Mouse (Mus musculus): ENCODE results near the gene Tpd52l1. TPM values are rescaled to one million over a fixed set of nuclear protein-coding genes. Genes with fewer than 3 reads are reported as not detected.
A peak's percentile ranks its signal among the peaks of the same experiment; 100 is the strongest.

Gene Tpd52l1
- polyA plus RNA-seq, 1 experiment from 2014 or later = 50.7 TPM

DNA sequence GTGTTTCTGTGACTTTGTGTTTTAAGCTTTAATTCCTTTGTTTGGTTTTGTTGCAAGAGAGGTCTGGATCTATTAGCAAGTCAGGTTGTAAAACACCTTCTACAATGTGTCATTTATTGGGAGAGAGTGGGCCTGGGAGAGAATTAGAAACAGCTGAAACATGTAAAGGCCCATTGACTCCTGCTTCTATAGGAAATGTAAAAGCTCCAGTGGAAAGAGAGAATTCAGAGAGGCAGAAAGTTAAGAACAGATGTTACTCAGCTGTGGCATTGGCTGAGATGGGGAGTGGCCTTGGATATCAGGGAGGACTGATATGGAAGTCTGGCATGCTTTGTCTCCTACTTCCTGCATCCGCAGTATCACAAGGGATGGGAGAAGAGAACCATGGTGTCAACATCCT lies 145.5 kb downstream of the Tpd52l1 start:
- Histone ChIP-seq H3K4me1 (ENCODE audit: control insufficient read depth, insufficient read depth, low read length) (no peaks in the 10 kb centered on the region), H3K9ac (replicated peaks; ENCODE audit: low read length) (no peak overlapping the region), H3K36me3 (replicated peaks; ENCODE audit: control insufficient read depth, insufficient read depth, low read depth, low read length) (no peaks in the 10 kb centered on the region), H3K4me2 (ENCODE audit: low read depth, low read length) (no peak overlapping the region), H3K27ac (replicated peaks; ENCODE audit: low read depth, low read length) (no peak overlapping the region), H3K4me3 (ENCODE audit: low read depth, low read length) (no peak overlapping the region), H3K27me3 (ENCODE audit: control insufficient read depth, insufficient read depth, low read length) (no peaks in the 10 kb centered on the region), H3K9me3 (replicated peaks; ENCODE audit: control insufficient read depth, low read length) (no peaks in the 10 kb centered on the region)
- 82% methylated on average over 1 of the region's 1 CpGs for WGBS
- ATAC-seq (replicated peaks; ENCODE audit: insufficient number of reproducible peaks, low FRiP score, low TSS enrichment, low read depth) = no peak
- peak; percentile 27 for DNase-seq (ENCODE audit: low spot score)

GRCm38 (mm10) chr10:31298921-31299574 lies 146.7 kb downstream of the Tpd52l1 start:
- Histone ChIP-seq H3K27me3 (ENCODE audit: control insufficient read depth, insufficient read depth, low read length) (no peaks in the 10 kb centered on the region), H3K36me3 (replicated peaks; ENCODE audit: control insufficient read depth, insufficient read depth, low read depth, low read length) (no peaks in the 10 kb centered on the region), H3K4me3 (ENCODE audit: low read depth, low read length) (no peak overlapping the region), H3K9ac (replicated peaks; ENCODE audit: low read length) (no peak overlapping the region), H3K9me3 (replicated peaks; ENCODE audit: control insufficient read depth, low read length) (no peaks in the 10 kb centered on the region), H3K4me2 (ENCODE audit: low read depth, low read length) (no peak overlapping the region), H3K27ac (replicated peaks; ENCODE audit: low read depth, low read length) (no peak overlapping the region), H3K4me1 (ENCODE audit: control insufficient read depth, insufficient read depth, low read length) (no peaks in the 10 kb centered on the region)
- WGBS = 42% methylated on average over 6 of the region's 6 CpGs
- no peak for ATAC-seq (replicated peaks; ENCODE audit: insufficient number of reproducible peaks, low FRiP score, low TSS enrichment, low read depth)
- peak; percentile 82 for DNase-seq (ENCODE audit: low spot score)

- 59% methylated on average over 2 of the region's 2 CpGs for WGBS
- H3K4me1 ChIP-seq (ENCODE audit: control insufficient read depth, insufficient read depth, low read length) = no peaks in the 10 kb centered on the region
- H3K9me3 ChIP-seq (replicated peaks; ENCODE audit: control insufficient read depth, low read length) = no peaks in the 10 kb centered on the region
- no peak overlapping the region for H3K4me2 ChIP-seq (ENCODE audit: low read depth, low read length)
- no peak for ATAC-seq (replicated peaks; ENCODE audit: insufficient number of reproducible peaks, low FRiP score, low TSS enrichment, low read depth)
- H3K4me3 ChIP-seq (ENCODE audit: low read depth, low read length) = no peak overlapping the region
- no peak overlapping the region for H3K27ac ChIP-seq (replicated peaks; ENCODE audit: low read depth, low read length)
- no peaks in the 10 kb centered on the region for H3K27me3 ChIP-seq (ENCODE audit: control insufficient read depth, insufficient read depth, low read length)
- DNase-seq (ENCODE audit: low spot score) = no peak
- no peak overlapping the region for H3K9ac ChIP-seq (replicated peaks; ENCODE audit: low read length)
- H3K36me3 ChIP-seq (replicated peaks; ENCODE audit: control insufficient read depth, insufficient read depth, low read depth, low read length) = no peaks in the 10 kb centered on the region
Observed at GRCm38 (mm10) chr10:31298263-31298662, 147.5 kb downstream of the Tpd52l1 start.

DNA sequence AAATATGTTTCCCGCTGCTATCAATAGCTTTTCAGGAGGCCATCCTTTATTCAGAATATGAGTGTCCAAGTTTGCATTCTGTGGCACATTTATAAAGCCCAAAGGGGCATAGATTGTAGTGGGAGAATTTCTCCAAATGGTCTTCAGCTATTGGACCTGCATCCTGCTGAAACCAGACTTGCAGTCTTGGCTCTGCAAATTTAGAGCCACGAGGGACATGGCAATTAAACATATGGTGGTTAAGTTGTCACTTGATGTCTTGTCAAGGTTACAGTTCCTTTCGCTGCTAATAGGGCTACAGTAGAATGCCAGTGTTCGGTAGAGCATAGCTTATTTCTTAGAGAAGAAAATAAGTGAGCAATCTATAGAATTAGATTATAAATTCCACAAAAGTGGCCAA lies 148.7 kb downstream of the Tpd52l1 start:
- Histone ChIP-seq H3K27ac (replicated peaks; ENCODE audit: low read depth, low read length) (no peak overlapping the region), H3K36me3 (replicated peaks; ENCODE audit: control insufficient read depth, insufficient read depth, low read depth, low read length) (no peaks in the 10 kb centered on the region), H3K4me3 (ENCODE audit: low read depth, low read length) (no peak overlapping the region), H3K4me1 (ENCODE audit: control insufficient read depth, insufficient read depth, low read length) (no peaks in the 10 kb centered on the region), H3K4me2 (ENCODE audit: low read depth, low read length) (no peak overlapping the region), H3K27me3 (ENCODE audit: control insufficient read depth, insufficient read depth, low read length) (no peaks in the 10 kb centered on the region), H3K9ac (replicated peaks; ENCODE audit: low read length) (no peak overlapping the region), H3K9me3 (replicated peaks; ENCODE audit: control insufficient read depth, low read length) (no peaks in the 10 kb centered on the region)
- DNase-seq (ENCODE audit: low spot score) (no peak), ATAC-seq (replicated peaks; ENCODE audit: insufficient number of reproducible peaks, low FRiP score, low TSS enrichment, low read depth) (no peak)
- WGBS = 61% methylated on average over 4 of the region's 4 CpGs

DNA sequence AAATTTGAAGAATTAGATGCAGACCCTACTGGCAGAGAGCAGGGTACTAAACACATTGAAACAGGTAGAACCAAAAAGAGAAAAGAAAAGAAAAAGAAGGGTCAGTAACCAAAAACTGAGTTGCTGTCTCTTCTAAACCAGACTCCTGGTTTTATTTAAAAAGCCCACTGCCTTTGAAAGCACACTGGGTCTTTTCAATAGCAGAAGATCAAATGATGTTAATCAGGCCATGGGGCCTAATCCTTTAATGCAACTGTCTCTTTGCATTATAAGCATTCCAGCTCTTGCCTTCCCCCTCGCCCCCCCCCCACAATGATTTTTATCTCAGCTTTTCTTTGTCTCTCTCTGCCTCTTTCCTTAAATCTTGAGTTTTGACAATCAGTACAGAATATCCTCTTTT lies 149.3 kb downstream of the Tpd52l1 start:
- no peaks in the 10 kb centered on the region for H3K9me3 ChIP-seq (replicated peaks; ENCODE audit: control insufficient read depth, low read length)
- WGBS = 29% methylated on average over 1 of the region's 1 CpGs

GRCm38 (mm10) chr10:31295705-31296104 lies 150.1 kb downstream of the Tpd52l1 start:
- H3K27me3 ChIP-seq (ENCODE audit: control insufficient read depth, insufficient read depth, low read length) = no peaks in the 10 kb centered on the region
- ATAC-seq (replicated peaks; ENCODE audit: insufficient number of reproducible peaks, low FRiP score, low TSS enrichment, low read depth) (no peak), DNase-seq (ENCODE audit: low spot score) (no peak)
- no peaks in the 10 kb centered on the region for H3K9me3 ChIP-seq (replicated peaks; ENCODE audit: control insufficient read depth, low read length)
- WGBS = 30% methylated on average over 5 of the region's 5 CpGs
- H3K4me3 ChIP-seq (ENCODE audit: low read depth, low read length) = no peak overlapping the region
- no peak overlapping the region for H3K27ac ChIP-seq (replicated peaks; ENCODE audit: low read depth, low read length)
- no peaks in the 10 kb centered on the region for H3K4me1 ChIP-seq (ENCODE audit: control insufficient read depth, insufficient read depth, low read length)
- H3K36me3 ChIP-seq (replicated peaks; ENCODE audit: control insufficient read depth, insufficient read depth, low read depth, low read length) = no peaks in the 10 kb centered on the region
- H3K4me2 ChIP-seq (ENCODE audit: low read depth, low read length) = no peak overlapping the region
- H3K9ac ChIP-seq (replicated peaks; ENCODE audit: low read length) = no peak overlapping the region

More for the DNA sequence above, 149.3 kb downstream of the Tpd52l1 start:
- Histone ChIP-seq H3K27ac (replicated peaks; ENCODE audit: low read depth, low read length) (no peak overlapping the region), H3K4me1 (ENCODE audit: control insufficient read depth, insufficient read depth, low read length) (no peaks in the 10 kb centered on the region), H3K4me2 (ENCODE audit: low read depth, low read length) (no peak overlapping the region), H3K4me3 (ENCODE audit: low read depth, low read length) (no peak overlapping the region), H3K9ac (replicated peaks; ENCODE audit: low read length) (no peak overlapping the region), H3K36me3 (replicated peaks; ENCODE audit: control insufficient read depth, insufficient read depth, low read depth, low read length) (no peaks in the 10 kb centered on the region), H3K27me3 (ENCODE audit: control insufficient read depth, insufficient read depth, low read length) (no peaks in the 10 kb centered on the region)
- peak; percentile 28 for DNase-seq (ENCODE audit: low spot score)
- ATAC-seq (replicated peaks; ENCODE audit: insufficient number of reproducible peaks, low FRiP score, low TSS enrichment, low read depth) = no peak

GRCm38 (mm10) chr10:31288697-31289390 lies 156.9 kb downstream of the Tpd52l1 start:
- 81% methylated on average over 4 of the region's 4 CpGs for WGBS

GRCm38 (mm10) chr10:31287787-31288186 lies 158.0 kb downstream of the Tpd52l1 start:
- Histone ChIP-seq H3K27ac (replicated peaks; ENCODE audit: low read depth, low read length) (no peak overlapping the region), H3K9me3 (replicated peaks; ENCODE audit: control insufficient read depth, low read length) (no peaks in the 10 kb centered on the region), H3K9ac (replicated peaks; ENCODE audit: low read length) (no peak overlapping the region), H3K27me3 (ENCODE audit: control insufficient read depth, insufficient read depth, low read length) (no peaks in the 10 kb centered on the region), H3K4me1 (ENCODE audit: control insufficient read depth, insufficient read depth, low read length) (no peaks in the 10 kb centered on the region), H3K36me3 (replicated peaks; ENCODE audit: control insufficient read depth, insufficient read depth, low read depth, low read length) (no peaks in the 10 kb centered on the region), H3K4me2 (ENCODE audit: low read depth, low read length) (no peak overlapping the region), H3K4me3 (ENCODE audit: low read depth, low read length) (no peak overlapping the region)
- ATAC-seq (replicated peaks; ENCODE audit: insufficient number of reproducible peaks, low FRiP score, low TSS enrichment, low read depth) (no peak), DNase-seq (ENCODE audit: low spot score) (no peak)

More at GRCm38 (mm10) chr10:31288697-31289390, 156.9 kb downstream of the Tpd52l1 start:
- Histone ChIP-seq H3K9ac (replicated peaks; ENCODE audit: low read length) (no peak overlapping the region), H3K27ac (replicated peaks; ENCODE audit: low read depth, low read length) (no peak overlapping the region), H3K4me1 (ENCODE audit: control insufficient read depth, insufficient read depth, low read length) (no peaks in the 10 kb centered on the region), H3K4me3 (ENCODE audit: low read depth, low read length) (no peak overlapping the region), H3K4me2 (ENCODE audit: low read depth, low read length) (no peak overlapping the region), H3K36me3 (replicated peaks; ENCODE audit: control insufficient read depth, insufficient read depth, low read depth, low read length) (no peaks in the 10 kb centered on the region), H3K9me3 (replicated peaks; ENCODE audit: control insufficient read depth, low read length) (no peaks in the 10 kb centered on the region), H3K27me3 (ENCODE audit: control insufficient read depth, insufficient read depth, low read length) (no peaks in the 10 kb centered on the region)
- ATAC-seq (replicated peaks; ENCODE audit: insufficient number of reproducible peaks, low FRiP score, low TSS enrichment, low read depth) = no peak
- no peak for DNase-seq (ENCODE audit: low spot score)
